Mouse (Mus musculus): ENCODE results near the gene Galm.
A peak's percentile ranks its signal among the peaks of the same experiment; 100 is the strongest.

Galm gene

DNA sequence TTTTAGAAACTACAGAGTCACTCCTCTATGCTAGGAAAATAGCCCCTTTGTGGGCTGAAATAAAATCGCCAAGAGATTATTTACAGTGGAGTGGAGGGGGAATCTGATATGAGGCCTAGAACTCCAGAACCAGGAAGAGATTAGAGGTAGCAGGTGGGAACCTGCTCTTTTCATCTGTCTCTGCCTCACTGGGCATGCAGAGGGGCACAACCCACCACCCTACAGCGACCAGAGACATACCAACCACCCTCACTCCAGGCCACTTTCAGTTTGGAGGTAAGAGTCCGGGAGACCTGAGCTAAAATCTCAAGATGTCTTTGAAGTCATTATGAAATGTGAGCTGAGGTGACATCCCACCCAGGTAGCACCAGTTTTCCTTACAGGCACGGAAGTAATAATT is 2.1 kb downstream of the Galm start:
- DNase-seq = peak; percentile 22

GRCm38 (mm10) chr17:80130718-80131430 is 3.6 kb downstream of the Galm start:
- DNase-seq = no peak

- peak; percentile 85 for DNase-seq
Measured at GRCm38 (mm10) chr17:80131431-80131766, 4.1 kb downstream of the Galm start.

DNA sequence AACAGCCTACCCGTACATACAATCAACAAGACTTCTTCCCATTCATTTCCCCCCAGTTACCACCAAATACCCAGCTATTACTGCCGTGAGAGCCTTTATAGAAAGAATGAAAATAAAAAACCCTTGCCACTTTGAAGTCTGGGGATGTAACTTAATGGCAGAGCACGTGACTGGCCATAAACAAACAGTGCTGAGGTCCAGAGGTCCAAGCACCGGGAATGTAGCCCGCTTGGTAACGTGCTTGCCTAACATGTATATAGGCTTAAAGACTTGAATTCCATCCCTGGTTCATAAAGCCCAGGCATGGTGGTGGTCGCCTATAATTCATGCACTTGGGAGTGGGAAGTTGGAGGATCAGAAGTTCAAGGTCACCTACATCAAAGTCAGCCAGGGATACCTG is 4.6 kb downstream of the Galm start:
- no peak for DNase-seq

- no peak for DNase-seq
Measured at GRCm38 (mm10) chr17:80132502-80132901, 5.2 kb downstream of the Galm start.

DNA sequence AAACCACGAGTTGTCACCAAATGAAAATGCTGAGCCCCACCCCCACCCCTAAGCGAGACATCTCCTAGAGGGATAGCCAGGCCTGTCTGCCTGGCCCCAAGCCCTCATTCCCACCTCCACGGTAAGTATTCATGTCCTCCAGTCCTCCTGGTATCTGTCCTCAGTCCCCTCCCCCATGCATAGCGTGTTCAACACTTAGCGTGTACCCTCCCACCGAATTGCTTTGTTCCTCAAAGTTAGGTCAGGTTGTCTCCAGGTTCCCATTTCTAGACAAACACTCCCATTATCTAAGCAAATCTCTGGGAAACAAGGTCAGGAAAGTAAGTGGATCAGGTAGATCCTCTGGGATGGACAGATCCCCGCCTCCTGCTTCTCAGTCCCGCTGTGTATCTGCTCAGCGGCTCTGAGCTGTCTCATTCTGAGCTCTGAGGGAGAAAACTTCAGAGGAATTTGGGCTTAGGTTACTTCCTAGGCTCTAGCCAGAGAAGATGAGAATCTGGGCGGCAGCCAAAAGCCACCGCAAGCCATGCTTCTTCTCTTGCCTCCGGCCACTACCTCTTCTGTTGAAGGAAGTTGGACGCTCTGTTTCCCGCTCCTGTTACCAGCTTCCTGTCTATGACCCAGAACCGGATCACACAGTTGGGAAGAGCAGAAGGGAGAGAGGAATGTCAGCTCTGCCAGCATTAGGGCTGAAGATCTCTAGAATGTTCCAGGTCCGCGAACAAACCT is 11.3 kb downstream of the Galm start:
- DNase-seq = peak; percentile 25

- no peak for DNase-seq
Measured at GRCm38 (mm10) chr17:80139753-80140444, 12.6 kb downstream of the Galm start.

DNA sequence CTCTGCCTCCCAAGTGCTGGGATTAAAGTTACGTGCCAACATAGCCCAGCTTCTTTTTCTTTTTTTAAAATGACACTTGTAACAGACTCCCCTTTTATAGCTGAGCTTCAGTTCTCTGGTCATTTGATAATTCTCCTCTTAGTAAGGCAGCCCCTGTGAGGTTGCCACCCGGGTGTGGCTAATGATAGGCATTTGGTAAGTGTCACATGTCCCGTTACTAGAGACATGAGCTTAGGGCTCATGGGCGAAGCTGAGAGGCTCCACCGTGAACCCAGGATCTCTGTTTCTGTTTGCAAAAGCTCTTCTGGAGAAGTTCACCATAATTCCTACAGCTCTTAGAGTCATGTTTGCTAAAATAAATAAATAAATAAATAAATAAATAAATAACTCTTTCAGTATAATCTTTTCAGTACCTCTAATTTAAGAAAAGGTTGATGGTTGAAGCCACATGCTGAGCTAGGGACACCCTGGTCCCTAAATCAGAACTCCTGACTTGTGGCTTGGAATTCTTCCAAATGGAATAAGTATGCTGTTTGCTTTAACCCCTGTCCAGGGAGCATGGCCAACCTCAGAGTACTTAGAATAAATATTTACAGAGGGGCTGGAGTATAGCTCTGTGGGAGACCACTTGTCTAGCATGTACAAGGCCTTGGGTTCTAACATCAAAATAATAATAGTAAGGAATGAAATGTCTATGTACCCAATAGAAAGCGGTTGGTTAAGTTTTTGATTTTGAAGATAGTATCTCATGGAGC is 16.4 kb downstream of the Galm start:
- no peak for DNase-seq

- no peak for DNase-seq
Measured at GRCm38 (mm10) chr17:80145210-80145609, 17.9 kb downstream of the Galm start.

DNA sequence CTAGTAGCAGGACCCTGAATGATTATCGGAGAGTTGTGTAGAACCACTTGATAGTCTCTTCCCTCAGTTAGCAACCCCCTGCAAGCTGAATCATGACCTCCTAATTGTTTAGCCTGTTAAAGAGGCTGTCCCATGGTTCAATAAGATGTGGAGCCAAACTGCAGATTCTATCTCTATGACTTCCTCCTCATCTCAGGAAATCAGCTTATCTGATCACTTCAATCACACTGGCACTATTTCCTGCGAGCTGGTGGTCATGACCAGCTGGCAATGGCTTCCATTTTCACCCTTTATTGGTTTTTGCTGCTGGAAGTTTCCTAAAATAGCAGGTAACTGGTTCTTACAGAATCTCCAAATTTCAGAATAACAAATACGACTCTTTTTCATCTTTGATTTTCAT is 18.5 kb downstream of the Galm start:
- no peak for DNase-seq

GRCm38 (mm10) chr17:80148053-80148994 is 21.1 kb downstream of the Galm start:
- peak; percentile 66 for DNase-seq

DNA sequence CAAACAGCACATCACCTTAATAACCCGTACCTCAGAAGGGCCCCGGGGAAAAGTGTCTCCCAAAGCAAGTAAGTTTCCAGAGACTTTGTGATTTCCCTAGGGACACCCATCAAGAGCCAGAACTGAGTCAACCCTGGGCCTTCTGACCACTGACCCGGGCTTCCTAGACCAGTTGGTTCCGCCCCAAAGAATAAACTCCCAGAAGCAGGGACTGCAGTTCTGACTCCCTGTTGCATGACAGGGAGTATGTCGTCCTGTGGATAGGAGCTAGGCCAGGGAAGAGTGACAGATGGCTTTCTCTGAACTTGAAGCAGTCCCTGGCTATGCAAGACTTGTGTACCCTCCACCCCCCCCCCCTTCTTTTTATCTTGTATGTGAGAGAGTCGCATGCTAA is 21.7 kb downstream of the Galm start:
- DNase-seq = no peak

DNA sequence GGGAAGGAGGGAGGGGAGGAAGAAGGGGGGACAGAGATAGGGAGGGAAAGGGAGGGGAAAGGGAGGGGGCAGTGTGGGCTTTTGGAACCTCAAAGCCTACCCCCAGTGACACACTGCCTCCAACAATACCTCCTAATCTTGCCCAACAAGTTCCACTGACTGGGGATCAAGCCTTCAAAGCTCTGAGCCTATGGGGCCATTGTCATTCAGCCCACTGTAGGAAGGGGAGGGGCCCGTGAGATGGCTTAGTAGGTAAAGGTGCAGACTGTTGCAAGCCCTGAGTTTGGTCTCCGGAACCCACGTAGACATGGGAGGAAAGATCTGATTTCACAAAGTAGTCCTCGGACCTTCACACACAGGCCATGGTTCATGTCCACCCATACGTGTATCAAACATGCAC is 24.1 kb downstream of the Galm start:
- no peak for DNase-seq

DNA sequence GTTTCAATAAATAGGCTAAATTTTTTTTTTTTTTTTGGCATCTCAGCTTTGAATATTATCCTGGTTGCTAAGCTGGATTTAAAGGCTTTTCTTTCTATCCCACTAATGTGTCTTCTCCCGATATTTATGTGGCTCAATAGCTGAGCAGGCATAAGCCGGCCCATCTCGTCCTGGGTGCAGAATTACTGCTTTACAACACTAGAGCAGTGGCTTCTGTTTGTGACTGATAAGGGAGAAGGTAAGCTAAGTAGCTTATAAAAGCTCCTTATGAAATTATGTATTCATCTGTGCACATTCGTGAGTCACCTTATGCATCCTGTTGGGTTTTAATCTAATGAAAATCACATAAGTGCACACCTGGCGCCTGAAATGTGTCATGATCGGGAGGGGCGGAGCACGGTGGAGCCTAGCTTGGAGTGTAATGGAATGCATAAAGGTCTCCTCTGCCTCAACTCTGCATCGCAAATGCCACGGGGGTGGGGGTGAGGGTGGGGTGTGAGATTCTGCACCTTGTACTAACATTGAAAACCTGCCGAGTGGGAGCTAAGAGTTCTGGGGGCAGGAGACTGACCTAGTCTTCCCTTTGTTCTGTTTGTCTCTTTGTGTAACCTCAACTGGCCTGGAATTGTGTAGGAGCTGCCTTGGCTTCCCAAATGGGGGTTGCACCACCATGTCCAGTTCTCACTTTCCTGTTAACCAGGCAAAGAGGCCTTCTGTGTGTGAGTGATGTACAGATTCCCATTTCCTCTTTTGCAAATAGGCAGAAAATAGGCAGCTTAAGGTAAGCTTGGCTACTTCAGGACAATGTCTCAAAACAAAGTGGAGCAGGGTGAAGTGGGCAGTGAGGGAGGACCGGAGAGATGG is 25.7 kb downstream of the Galm start:
- DNase-seq = no peak

GRCm38 (mm10) chr17:80153631-80154030 is 26.4 kb downstream of the Galm start:
- no peak for DNase-seq

GRCm38 (mm10) chr17:80156905-80157304 is 29.6 kb downstream of the Galm start:
- DNase-seq = no peak

GRCm38 (mm10) chr17:80157489-80157888 is 30.2 kb downstream of the Galm start:
- DNase-seq = no peak

DNA sequence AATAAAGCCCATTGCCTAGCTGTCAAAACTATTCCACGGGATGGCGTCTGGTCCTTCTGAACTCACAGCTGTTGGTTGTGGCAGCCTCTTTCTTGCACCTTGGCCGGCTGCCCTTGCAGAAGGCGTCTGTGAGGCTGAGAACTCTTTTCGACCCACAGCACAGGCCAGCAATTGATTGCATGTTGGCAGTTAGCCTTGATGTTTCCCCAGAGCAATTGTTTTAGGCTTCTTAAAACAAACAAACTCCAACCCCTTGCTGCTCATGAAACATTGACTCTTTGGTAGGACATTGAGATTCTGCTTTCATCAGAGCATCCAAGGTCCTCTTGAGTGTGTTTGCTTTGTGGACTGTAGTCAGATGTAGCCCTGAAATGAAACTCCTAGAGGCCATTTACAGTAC is 33.2 kb downstream of the Galm start:
- DNase-seq = peak; percentile 71

- peak; percentile 88 for DNase-seq
Measured at GRCm38 (mm10) chr17:80163991-80164390, 36.7 kb downstream of the Galm start.

DNA sequence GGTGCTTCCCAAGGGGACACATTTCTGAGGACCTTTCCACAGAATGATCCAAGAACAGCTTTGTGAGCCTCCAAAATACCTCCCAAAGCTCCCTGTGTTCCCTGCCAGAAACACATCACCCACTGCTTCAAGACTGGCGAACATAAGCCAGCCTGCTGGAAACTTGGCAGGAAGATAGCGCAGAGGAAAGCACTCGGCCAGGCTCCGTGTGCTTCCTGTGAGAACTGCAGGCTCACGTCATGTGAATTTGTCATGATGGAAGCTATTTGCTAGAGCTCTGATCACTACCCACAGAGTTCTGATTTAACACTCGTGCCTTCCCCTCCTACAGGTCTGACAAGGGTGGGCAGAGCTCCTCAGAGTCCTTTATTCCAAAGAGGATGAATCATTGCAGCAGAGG is 38.5 kb downstream of the Galm start:
- DNase-seq = peak; percentile 24

DNA sequence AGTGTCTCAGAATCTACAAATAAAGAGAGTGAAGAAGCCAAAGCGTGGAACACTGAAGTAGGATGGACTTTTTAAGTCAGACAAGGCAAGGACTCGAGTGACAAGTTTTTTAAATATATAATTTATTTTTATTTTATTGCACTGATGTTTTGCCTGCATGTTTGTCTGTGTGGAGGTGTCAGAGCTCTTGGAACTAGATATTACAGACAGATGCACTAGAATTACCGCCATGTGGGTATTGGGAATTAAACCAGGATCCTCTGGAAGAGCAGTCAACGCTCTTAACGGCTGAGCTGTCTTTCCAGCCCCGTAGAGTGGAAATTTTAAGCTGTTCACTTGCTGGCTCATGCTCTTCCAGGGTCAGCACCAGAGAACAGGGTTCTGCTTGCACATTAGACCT is 39.1 kb downstream of the Galm start:
- DNase-seq = no peak

All from kidney, adult 9 months (tissue).